Mouse (Mus musculus) v-Abl transformed pro-B cells (cell line): Measurements from ENCODE around the gene Chn1.

Experiments used
- in situ Hi-C, 2 experiments: fragments of 400-800 bp; cut with MboI; formaldehyde crosslinking; loops; one replicate each; pipeline ENCODE4 v1.15.1; 2025; ENCODE audit not compliant: unreplicated experiment in 2 of 2

Chn1 gene

GRCm38 (mm10) chr2:73571304-73571703 is 203.8 kb downstream of the Chn1 start:
- in situ Hi-C loops, result loop anchor here in 1 of 2 experiments (25.0 kb wide), 2 partner anchors 316 to 966 kb away; partner anchors contain the start of gene Atf2

GRCm38 (mm10) chr2:73566989-73567605 is 208.0 kb downstream of the Chn1 start:
- in situ Hi-C loops, result loop anchor here (10.0 to 25.0 kb wide), 4 partner anchors 72 to 1018 kb away; partner anchors contain the start of gene Atf2 (in 1 of the 2)

GRCm38 (mm10) chr2:73566162-73566561 is 209.0 kb downstream of the Chn1 start:
- in situ Hi-C loops, result loop anchor here (10.0 to 25.0 kb wide), 4 partner anchors 71 to 1019 kb away; partner anchors contain the start of gene Atf2 (in 1 of the 2)

- in situ Hi-C loops, result loop anchor here (5.0 to 25.0 kb wide), 5 partner anchors 69 to 1021 kb away; partner anchors contain the start of genes Atf2 (in 1 of the 2) and Atp5g3 (in 1 of the 2)
These were observed 211.5 kb downstream of the Chn1 start for GRCm38 (mm10) chr2:73563690-73564089.

- in situ Hi-C loops, result loop anchor here (5.0 to 25.0 kb wide), 5 partner anchors 68 to 1022 kb away; partner anchors contain the start of genes Atf2 (in 1 of the 2) and Atp5g3 (in 1 of the 2)
These were observed 212.5 kb downstream of the Chn1 start for GRCm38 (mm10) chr2:73562656-73563055.

GRCm38 (mm10) chr2:73561665-73562063 is 213.5 kb downstream of the Chn1 start:
- in situ Hi-C loops, result loop anchor here (5.0 to 25.0 kb wide), 5 partner anchors 67 to 1023 kb away; partner anchors contain the start of genes Atf2 (in 1 of the 2) and Atp5g3 (in 1 of the 2)

GRCm38 (mm10) chr2:73560899-73561664 is 214.1 kb downstream of the Chn1 start:
- in situ Hi-C loops, result loop anchor here (5.0 to 25.0 kb wide), 5 partner anchors 66 to 1024 kb away; partner anchors contain the start of genes Atf2 (in 1 of the 2) and Atp5g3 (in 1 of the 2)
